Mouse (Mus musculus): ENCODE measurements around the gene Tmem106c.

GRCm38 (mm10) chr15:97952137-97952888, 11.7 kb upstream of the Tmem106c start:
- TF ChIP-seq GATA1 (IDR thresholded peaks at IDR 0.05; ENCODE audit: low read length) (no peak), TAL1 (IDR thresholded peaks at IDR 0.05; ENCODE audit: low read length) (no peak)

All from erythroblast, embryonic 14.5 days (primary cell).